Comparison of ENCODE assay signal across 29 mouse cellular contexts in genomic region chr2:7482062-7482461, GRCm38 (mm10). TPM values are rescaled to one million over a fixed set of nuclear protein-coding genes. Genes with fewer than 3 reads are reported as not detected.
DNase-seq lines count a peak whose midpoint lies in the region; ATAC-seq and TF ChIP-seq lines count a peak whose summit lies in the region.
"Had no signal": no experiment of that assay in that cellular context is flagged by ENCODE, and none has a peak within 500 bp of the region (broad histone marks: within the 10 kb centered on the region; RNA-seq: fewer than 3 reads in every experiment).

No protein-coding gene starts in this region.

- 19% methylated on average over 4 of the region's 4 CpGs for WGBS in forebrain, embryonic 14.5 days
- 30% methylated on average over 4 of the region's 4 CpGs for WGBS in forebrain, embryonic 16.5 days
- 69% methylated on average over 4 of the region's 4 CpGs for WGBS in liver, embryonic 11.5 days

- H3K9me3 ChIP-seq in forebrain, embryonic 14.5 days (replicated peaks; ENCODE audit: control insufficient read depth, low read length): no peaks in the 10 kb centered on the region
- no peaks in the 10 kb centered on the region for H3K9me3 ChIP-seq in forebrain, embryonic 16.5 days (ENCODE audit: control insufficient read depth, low read length)
- H3K9me3 ChIP-seq in liver, embryonic 11.5 days (ENCODE audit: control insufficient read depth, low read length): no peaks in the 10 kb centered on the region
- H3K9me3 ChIP-seq: embryonic facial prominence, embryonic 10.5 days; embryonic facial prominence, embryonic 13.5 days; forebrain, embryonic 12.5 days; heart, embryonic 10.5 days; heart, embryonic 13.5 days had no signal

- H3K4me3 ChIP-seq in forebrain, embryonic 14.5 days (ENCODE audit: low read depth, low read length): no peak overlapping the region
- H3K4me3 ChIP-seq in forebrain, embryonic 16.5 days (replicated peaks; ENCODE audit: low read length): no peak overlapping the region
- H3K4me3 ChIP-seq in left cerebral cortex, adult 2 months: no peak overlapping the region
- no peak overlapping the region for H3K4me3 ChIP-seq in liver, embryonic 11.5 days (ENCODE audit: low read depth, low read length)
- H3K4me3 ChIP-seq: embryonic facial prominence, embryonic 10.5 days; embryonic facial prominence, embryonic 13.5 days; erythroblast, embryonic 14.5 days; forebrain, embryonic 12.5 days; heart, adult 2 months; heart, embryonic 10.5 days; heart, embryonic 13.5 days had no signal

- no peak for TF ChIP-seq CTCF in left cerebral cortex, adult 2 months (IDR thresholded peaks at IDR 0.05)

- no peak overlapping the region for H3K27ac ChIP-seq in forebrain, embryonic 14.5 days (ENCODE audit: low read depth, low read length)
- no peak overlapping the region; the same call in 1 of the 2 replicates for H3K27ac ChIP-seq in forebrain, embryonic 16.5 days (ENCODE audit: low read length)
- H3K27ac ChIP-seq in left cerebral cortex, adult 2 months: peak overlapping the region; percentile 77
- H3K27ac ChIP-seq in liver, embryonic 11.5 days (ENCODE audit: low read depth, low read length): no peak overlapping the region
- H3K27ac ChIP-seq: embryonic facial prominence, embryonic 10.5 days; embryonic facial prominence, embryonic 13.5 days; forebrain, embryonic 12.5 days; heart, adult 2 months; heart, embryonic 10.5 days; heart, embryonic 13.5 days; hindbrain, embryonic 14.5 days; hindbrain, postnatal 0 days had no signal

- intact Hi-C loops in left cerebral cortex, adult 2 months (cut with DNase I): no loop called here

- no peak overlapping the region for H3K4me2 ChIP-seq in forebrain, embryonic 14.5 days (ENCODE audit: low read length)
- no peak overlapping the region for H3K4me2 ChIP-seq in forebrain, embryonic 16.5 days (ENCODE audit: low read length)
- no peak overlapping the region for H3K4me2 ChIP-seq in liver, embryonic 11.5 days
- H3K4me2 ChIP-seq: embryonic facial prominence, embryonic 13.5 days; forebrain, embryonic 12.5 days; heart, embryonic 13.5 days; hindbrain, embryonic 14.5 days had no signal

- DNase-seq in forebrain, embryonic 14.5 days (ENCODE audit: low spot score): peak; percentile 21
- no peak for DNase-seq in left cerebral cortex, adult 2 months (ENCODE audit: extremely low spot score in 1 of 2, low spot score in 2 of 2)
- no peak for DNase-seq in left cerebral cortex, adult 18-20 months (ENCODE audit: low spot score in 2 of 2)
- peak; percentile 15 for DNase-seq in right cerebral cortex, adult 18-20 months
- no peak for DNase-seq in right cerebral cortex, postnatal 4 days
- no peak for DNase-seq in liver, embryonic 11.5 days (ENCODE audit: low spot score)
- DNase-seq: adrenal gland, adult 8-10 months; adrenal gland, postnatal 25 days; cerebellum, adult 11 months; cerebellum, adult 2 months; cerebellum, postnatal 10 days; cerebellum, postnatal 36 days; embryo, embryonic 11 days; forebrain, postnatal 0 days; gastrocnemius, postnatal 10 days; gastrocnemius, postnatal 36 days; heart, adult 2 months; heart, postnatal 14 days; heart, postnatal 4 days had no signal

- H3K27me3 ChIP-seq in forebrain, embryonic 14.5 days (replicated peaks; ENCODE audit: control insufficient read depth, insufficient read depth, low read length): no peaks in the 10 kb centered on the region
- no peaks in the 10 kb centered on the region for H3K27me3 ChIP-seq in forebrain, embryonic 16.5 days (replicated peaks; ENCODE audit: control insufficient read depth, insufficient read depth, low read length)
- H3K27me3 ChIP-seq in liver, embryonic 11.5 days (replicated peaks; ENCODE audit: control insufficient read depth, insufficient read depth, low read length): no peaks in the 10 kb centered on the region
- H3K27me3 ChIP-seq: embryonic facial prominence, embryonic 13.5 days; forebrain, embryonic 12.5 days; heart, embryonic 13.5 days had no signal

- H3K36me3 ChIP-seq in forebrain, embryonic 14.5 days (ENCODE audit: control insufficient read depth, insufficient read depth, low read length): no peaks in the 10 kb centered on the region
- no peaks in the 10 kb centered on the region for H3K36me3 ChIP-seq in forebrain, embryonic 16.5 days (ENCODE audit: control insufficient read depth, insufficient read depth)
- no peaks in the 10 kb centered on the region for H3K36me3 ChIP-seq in liver, embryonic 11.5 days (ENCODE audit: control insufficient read depth, insufficient read depth, low read length)
- H3K36me3 ChIP-seq: embryonic facial prominence, embryonic 10.5 days; embryonic facial prominence, embryonic 13.5 days; forebrain, embryonic 12.5 days; heart, embryonic 10.5 days; heart, embryonic 13.5 days had no signal

- no peaks in the 10 kb centered on the region; the same call in 1 of the 2 replicates for H3K4me1 ChIP-seq in forebrain, embryonic 14.5 days (ENCODE audit: control insufficient read depth, insufficient read depth, low read length)
- H3K4me1 ChIP-seq in forebrain, embryonic 16.5 days (replicated peaks; ENCODE audit: control insufficient read depth, insufficient read depth, low read length): no peaks in the 10 kb centered on the region
- no peaks in the 10 kb centered on the region for H3K4me1 ChIP-seq in liver, embryonic 11.5 days (replicated peaks; ENCODE audit: control insufficient read depth, insufficient read depth, low read length)
- H3K4me1 ChIP-seq: embryonic facial prominence, embryonic 10.5 days; embryonic facial prominence, embryonic 13.5 days; forebrain, embryonic 12.5 days; heart, embryonic 10.5 days; heart, embryonic 13.5 days had no signal

- H3K9ac ChIP-seq in forebrain, embryonic 14.5 days (ENCODE audit: low read length): no peak overlapping the region
- H3K9ac ChIP-seq in forebrain, embryonic 16.5 days (replicated peaks; ENCODE audit: low read depth, low read length): no peak overlapping the region
- H3K9ac ChIP-seq in liver, embryonic 11.5 days (ENCODE audit: low read depth, low read length): no peak overlapping the region
- H3K9ac ChIP-seq: embryonic facial prominence, embryonic 13.5 days; forebrain, embryonic 12.5 days; forebrain, postnatal 0 days; heart, embryonic 13.5 days; hindbrain, embryonic 14.5 days had no signal

- no peak for ATAC-seq in forebrain, embryonic 14.5 days
- no peak for ATAC-seq in forebrain, embryonic 16.5 days
- no peak for ATAC-seq in liver, embryonic 11.5 days (replicated peaks; ENCODE audit: low FRiP score)
- ATAC-seq: activated CD4-positive, CD25-positive, alpha-beta regulatory T cell, adult 4 months; forebrain, postnatal 0 days; hindbrain, postnatal 0 days had no signal

RNA-seq across cellular contexts. Expression of gene Celf2, which starts 27.3 kb away (rescaled TPM):
- 198 and 245 TPM in 2 replicates for polyA plus RNA-seq in forebrain, embryonic 14.5 days (2014; fragmentation: Nextera tagmentation; extraction: Ambion mirVana)
- polyA plus RNA-seq in forebrain, embryonic 16.5 days (2015; fragmentation: Nextera tagmentation; extraction: Ambion mirVana): 319 and 348 TPM in 2 replicates
- 100 to 1,000 TPM; 448 to 459 TPM for total RNA-seq in left cerebral cortex, adult 2 months (2021)
- 100 to 1,000 TPM; 380 to 425 TPM for total RNA-seq in left cerebral cortex, adult 18-20 months (2021)
- 21.1 and 23.3 TPM in 2 replicates for polyA plus RNA-seq in liver, embryonic 11.5 days (2014; fragmentation: Nextera tagmentation; extraction: Ambion mirVana)

Comparison
In these comparisons a context has a peak if more than half of its experiments do, and no peak if none do; other contexts are left out.
1. DNase-seq: peak in forebrain, embryonic 14.5 days (single experiment) and right cerebral cortex, adult 18-20 months (single experiment); none in left cerebral cortex, adult 2 months (0 of 2), left cerebral cortex, adult 18-20 months (0 of 2), right cerebral cortex, postnatal 4 days (single experiment) and liver, embryonic 11.5 days (single experiment).